In the genomic region with DNA sequence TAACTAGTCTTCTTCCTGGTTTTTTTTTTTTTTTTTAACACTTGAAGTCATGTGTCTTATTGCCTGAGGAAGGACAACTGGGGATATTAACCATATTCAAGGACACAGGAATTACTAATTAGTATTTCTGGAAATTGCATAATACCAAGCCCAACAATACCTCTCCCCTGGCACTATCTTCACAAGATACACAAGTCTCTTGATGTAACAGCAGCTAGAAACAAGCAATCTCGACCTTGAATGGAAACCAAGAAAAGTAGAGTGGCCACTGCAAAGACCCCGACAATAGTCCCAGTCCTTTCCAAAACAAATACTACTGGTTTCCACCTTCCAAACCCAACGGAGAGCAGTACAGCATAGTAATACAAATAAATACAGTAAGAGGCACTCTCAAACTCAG, we compare ENCODE assay signal across 1 mouse cellular context.
TF ChIP-seq lines count a peak whose summit lies in the region.

No protein-coding gene starts in this region.

TF ChIP-seq in MEL, 35 proteins besides CTCF, POLR2A, EP300 and RAD21 (continued from another document):
- TF ChIP-seq POLR2AphosphoS5 (IDR thresholded peaks at IDR 0.05; ENCODE audit: borderline replicate concordance, low read depth, low read length) (no peak), BHLHE40 (IDR thresholded peaks at IDR 0.05; ENCODE audit: borderline replicate concordance, low read depth, low read length) (no peak), USF2 (IDR thresholded peaks at IDR 0.05; ENCODE audit: borderline replicate concordance in 1 of 2, insufficient read depth in 1 of 2, low read depth in 1 of 2, low read length in 2 of 2) (no peak), KAT2A (conservative IDR thresholded peaks at IDR 0.05; ENCODE audit: low read depth, low read length) (peak; percentile 36; the same call in 1 of the 2 replicates), MAFK (IDR thresholded peaks at IDR 0.05; ENCODE audit: borderline replicate concordance, low read depth, low read length) (no peak), TBP (IDR thresholded peaks at IDR 0.05; ENCODE audit: low read depth, low read length) (no peak), MAX (IDR thresholded peaks at IDR 0.05; ENCODE audit: low read length) (no peak), ETS1 (IDR thresholded peaks at IDR 0.05; ENCODE audit: low read depth, low read length) (no peak), SMC3 (IDR thresholded peaks at IDR 0.05; ENCODE audit: low read depth, low read length) (no peak), MXI1 (IDR thresholded peaks at IDR 0.05; ENCODE audit: low read depth, low read length) (peak; percentile 6; the same call in 1 of the 2 replicates), HCFC1 (IDR thresholded peaks at IDR 0.05; ENCODE audit: low read depth, low read length) (no peak)
